Mouse (Mus musculus) 3T3-L1 (cell line): ENCODE data around the gene Kalrn.

Experiments
- DNase-seq: peaks from one replicate; pipeline ENCODE4 v3.0.0-alpha.2; 2015; ENCODE audit warnings: low read depth, low spot score

Gene Kalrn

GRCm38 (mm10) chr16:33989106-33989505 lies 584.2 kb downstream of the Kalrn start:
- DNase-seq = no peak

GRCm38 (mm10) chr16:33988358-33989012 lies 584.8 kb downstream of the Kalrn start:
- DNase-seq = peak; percentile 84

- no peak for DNase-seq
Observed at GRCm38 (mm10) chr16:33986993-33987392, 586.3 kb downstream of the Kalrn start.

- no peak for DNase-seq
Observed at GRCm38 (mm10) chr16:33985372-33985771, 588.0 kb downstream of the Kalrn start.

GRCm38 (mm10) chr16:33983712-33984111 lies 589.6 kb downstream of the Kalrn start:
- no peak for DNase-seq

- peak; percentile 44 for DNase-seq
Observed at GRCm38 (mm10) chr16:33979855-33980254, 593.5 kb downstream of the Kalrn start.

- peak; percentile 62 for DNase-seq
Observed at GRCm38 (mm10) chr16:33967283-33967640, 606.1 kb downstream of the Kalrn start.

- DNase-seq = peak; percentile 79
Observed at GRCm38 (mm10) chr16:33966538-33967282, 606.6 kb downstream of the Kalrn start, which contains the start of gene Umps. Umps (minus strand) TSS chr16:33967038.

GRCm38 (mm10) chr16:33965878-33966537 lies 607.3 kb downstream of the Kalrn start:
- DNase-seq = peak; percentile 77

GRCm38 (mm10) chr16:33963509-33963908 lies 609.8 kb downstream of the Kalrn start:
- no peak for DNase-seq

GRCm38 (mm10) chr16:33954793-33955192 lies 618.5 kb downstream of the Kalrn start:
- no peak for DNase-seq

- DNase-seq = no peak
Observed at GRCm38 (mm10) chr16:33953008-33953407, 620.3 kb downstream of the Kalrn start.

GRCm38 (mm10) chr16:33950830-33951229 lies 622.5 kb downstream of the Kalrn start:
- peak; percentile 97 for DNase-seq

- peak; percentile 54 for DNase-seq
Observed at GRCm38 (mm10) chr16:33950386-33950785, 622.9 kb downstream of the Kalrn start.

- no peak for DNase-seq
Observed at GRCm38 (mm10) chr16:33947664-33948571, 625.4 kb downstream of the Kalrn start.

GRCm38 (mm10) chr16:33946021-33946420 lies 627.3 kb downstream of the Kalrn start:
- no peak for DNase-seq

- DNase-seq = no peak
Observed at GRCm38 (mm10) chr16:33944772-33945171, 628.6 kb downstream of the Kalrn start.

GRCm38 (mm10) chr16:33944126-33944525 lies 629.2 kb downstream of the Kalrn start:
- no peak for DNase-seq

GRCm38 (mm10) chr16:33943388-33943787 lies 629.9 kb downstream of the Kalrn start:
- DNase-seq = no peak

GRCm38 (mm10) chr16:33942341-33942740 lies 631.0 kb downstream of the Kalrn start:
- DNase-seq = no peak

- DNase-seq = peak; percentile 61
Observed at GRCm38 (mm10) chr16:33941271-33941781, 632.0 kb downstream of the Kalrn start.
